In the genomic region with DNA sequence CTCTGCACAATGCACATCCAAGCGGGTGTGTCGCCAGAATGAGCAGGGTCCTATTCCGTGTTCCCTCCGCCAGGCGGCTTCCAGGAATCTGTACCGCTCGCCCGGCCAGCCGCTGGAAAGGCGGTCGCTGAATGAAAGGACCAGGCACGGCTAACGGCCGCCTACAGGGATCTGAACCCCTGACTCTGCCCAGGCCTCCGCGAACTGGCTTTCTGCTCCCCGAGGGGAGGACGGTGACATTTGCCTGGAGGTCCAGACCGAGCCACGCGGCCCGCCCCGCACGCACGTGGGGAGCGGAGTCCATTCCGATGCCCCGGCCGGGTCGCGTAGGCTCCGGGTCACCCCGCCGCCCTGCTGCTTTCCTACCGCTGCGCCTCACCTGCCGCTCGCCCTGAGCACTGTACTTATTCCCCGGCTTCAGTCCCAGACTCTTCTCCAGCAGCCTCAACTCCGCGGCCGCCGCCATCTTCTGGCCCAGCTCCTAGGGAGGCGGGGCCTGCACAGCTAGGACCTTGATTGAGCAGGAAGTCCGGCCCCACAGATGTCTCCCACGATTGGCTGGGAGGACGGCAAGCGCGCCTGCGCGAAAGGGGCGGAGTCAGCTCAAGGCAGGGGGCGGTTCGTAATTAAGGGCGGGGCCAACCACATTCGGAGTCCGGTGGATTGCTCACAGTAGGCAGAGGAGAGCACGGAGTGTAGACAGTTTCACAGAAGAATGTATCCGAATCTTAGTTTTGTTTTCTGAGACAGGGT, we compare ENCODE assay signal across 7 mouse cellular contexts. TPM values are rescaled to one million over a fixed set of nuclear protein-coding genes. Genes with fewer than 3 reads are reported as not detected.
DNase-seq lines count a peak whose midpoint lies in the region; ATAC-seq and TF ChIP-seq lines count a peak whose summit lies in the region.

A gene (minus strand): TSS at position 531 of the 753 bp plus-strand sequence.

- H3K36me3 ChIP-seq in intestine, postnatal 0 days (ENCODE audit: control insufficient read depth, insufficient read depth): peaks cover 27% of the 10 kb centered on the region
- peaks cover 19% of the 10 kb centered on the region for H3K36me3 ChIP-seq in midbrain, embryonic 12.5 days
- peaks cover 13% of the 10 kb centered on the region for H3K36me3 ChIP-seq in small intestine, adult 2 months (ENCODE audit: control insufficient read depth, insufficient read depth, low read length)

- peak; percentile 81 for TF ChIP-seq CTCF in intestine, postnatal 0 days (IDR thresholded peaks at IDR 0.05; ENCODE audit: low read depth)
- TF ChIP-seq CTCF in small intestine, adult 2 months (IDR thresholded peaks at IDR 0.05; ENCODE audit: extremely low read depth, insufficient read length, insufficient replicate concordance, low read depth, low read length): peak; percentile 65; the same call in 1 of the 2 replicates

- TF ChIP-seq POLR2A in small intestine, adult 2 months (IDR thresholded peaks at IDR 0.05; ENCODE audit: low read depth, low read length): peak; percentile 77; the same call in 1 of the 2 replicates

- peak within 1 kb of the TSS; percentile 69 for H3K4me2 ChIP-seq in intestine, postnatal 0 days (replicated peaks; ENCODE audit: low read depth)
- H3K4me2 ChIP-seq in midbrain, embryonic 12.5 days (replicated peaks): peak within 1 kb of the TSS; percentile 76

- DNase-seq in adrenal gland, adult 8-10 months: peak; percentile 96
- peak; percentile 95 for DNase-seq in embryo, embryonic 9.5 days (ENCODE audit: extremely low spot score)
- DNase-seq in gastrocnemius, postnatal 4 days (ENCODE audit: low spot score in 2 of 2): peak; percentile 88 to 92
- peak; percentile 95 for DNase-seq in left cerebral cortex, postnatal 4 days

- H3K9me3 ChIP-seq in intestine, postnatal 0 days (ENCODE audit: control insufficient read depth): 0 out of 2 replicates have a peak, but pooled peaks cover 9% of the 10 kb centered on the region
- no peaks in the 10 kb centered on the region for H3K9me3 ChIP-seq in midbrain, embryonic 12.5 days

- 0 out of 2 replicates have a peak, but pooled peaks cover 5% of the 10 kb centered on the region for H3K4me1 ChIP-seq in intestine, postnatal 0 days (replicated peaks; ENCODE audit: control insufficient read depth, insufficient read depth, low read length)
- peaks cover 14% of the 10 kb centered on the region; the same call in 1 of the 2 replicates for H3K4me1 ChIP-seq in midbrain, embryonic 12.5 days
- peaks cover 6% of the 10 kb centered on the region; the same call in 1 of the 2 replicates for H3K4me1 ChIP-seq in small intestine, adult 2 months (ENCODE audit: control insufficient read depth, insufficient read depth, insufficient read length, low read length)

- peak within 1 kb of the TSS; percentile 80 for H3K9ac ChIP-seq in intestine, postnatal 0 days (ENCODE audit: low read depth, low read length)
- peak within 1 kb of the TSS; percentile 85 for H3K9ac ChIP-seq in midbrain, embryonic 12.5 days (replicated peaks)

- H3K27me3 ChIP-seq in intestine, postnatal 0 days (replicated peaks; ENCODE audit: control insufficient read depth, insufficient read depth, low read length): no peaks in the 10 kb centered on the region
- H3K27me3 ChIP-seq in midbrain, embryonic 12.5 days: no peaks in the 10 kb centered on the region
- H3K27me3 ChIP-seq in small intestine, adult 2 months (ENCODE audit: control insufficient read depth, insufficient read depth, low read length): no peaks in the 10 kb centered on the region

- ATAC-seq in intestine, postnatal 0 days: peak; percentile 99
- ATAC-seq in midbrain, embryonic 12.5 days (ENCODE audit: low FRiP score, low read depth): peak; percentile 99

- peak within 1 kb of the TSS; percentile 86 for H3K27ac ChIP-seq in intestine, postnatal 0 days (ENCODE audit: low read depth, low read length)
- peak within 1 kb of the TSS; percentile 77 for H3K27ac ChIP-seq in midbrain, embryonic 12.5 days (replicated peaks)
- peak within 1 kb of the TSS; percentile 17; the same call in 1 of the 2 replicates for H3K27ac ChIP-seq in small intestine, adult 2 months (ENCODE audit: insufficient read depth, low read depth, low read length)

- peak within 1 kb of the TSS; percentile 99 for H3K4me3 ChIP-seq in intestine, postnatal 0 days (ENCODE audit: low read depth, low read length)
- peak within 1 kb of the TSS; percentile 96 for H3K4me3 ChIP-seq in midbrain, embryonic 12.5 days
- H3K4me3 ChIP-seq in small intestine, adult 2 months (ENCODE audit: low read depth, low read length): peak within 1 kb of the TSS; percentile 93

- under 1% methylated on average over 59 of the region's 59 CpGs for WGBS in intestine, postnatal 0 days
- under 1% methylated on average over 59 of the region's 59 CpGs for WGBS in midbrain, embryonic 12.5 days
- WGBS in small intestine, adult 2 months: under 1% methylated on average over 59 of the region's 59 CpGs

- intact Hi-C loops in left cerebral cortex, postnatal 4 days (cut with DNase I): no loop called here

RNA-seq across cellular contexts. Expression of the gene that starts here (rescaled TPM):
- total RNA-seq in adrenal gland, adult 8-10 months (2022): 10 to 100 TPM; 18.5 to 42.6 (median 34.1) TPM
- 10 to 100 TPM; 13.7 to 18.0 TPM for total RNA-seq in gastrocnemius, postnatal 4 days (2021)
- polyA plus RNA-seq in intestine, postnatal 0 days (2015; fragmentation: Nextera tagmentation; extraction: Ambion mirVana): 34.9 and 37.1 TPM in 2 replicates
- total RNA-seq in left cerebral cortex, postnatal 4 days (2021): 10 to 100 TPM; 65.3 to 72.2 TPM
- 60.0 and 63.9 TPM in 2 replicates for polyA plus RNA-seq in midbrain, embryonic 12.5 days (2016; fragmentation: Nextera tagmentation; extraction: Ambion mirVana)
- polyA plus RNA-seq in small intestine, adult 2 months (2012; rRNA removed): 1.6 and 2.1 TPM in 2 replicates

Comparison
In these comparisons a context has a peak if more than half of its experiments do, and no peak if none do; other contexts are left out.
1. Peak in every context shown above with its lines: DNase-seq, ATAC-seq, H3K4me3 ChIP-seq and H3K27ac ChIP-seq.
2. RNA of the gene that starts here (polyA plus RNA-seq): 60.0 to 63.9 TPM in midbrain, embryonic 12.5 days and 34.9 to 37.1 TPM in intestine, postnatal 0 days; 1.6 to 2.1 TPM in small intestine, adult 2 months; every median in the first group is over 10 times any median in the second.
3. H3K27ac ChIP-seq: peak in every context shown above with its lines; median percentile 86 in intestine, postnatal 0 days; 77 in midbrain, embryonic 12.5 days; 17 in small intestine, adult 2 months.